Mouse (Mus musculus) stomach, embryonic 14.5 days (tissue): ENCODE measurements around the gene Pbp2. TPM values are rescaled to one million over a fixed set of nuclear protein-coding genes. Genes with fewer than 3 reads are reported as not detected.

Experiments
- ATAC-seq: fragments of 200-750 bp; cut with Nextera tagmentation; 2 replicates; pipeline ENCODE4 v1.8.0; 2017; ENCODE audit warnings: low read depth, moderate TSS enrichment; ENCODE audit not compliant: insufficient number of reproducible peaks, insufficient read depth, low FRiP score
- H3K27ac ChIP-seq: fragments of 300-500 bp; sonication (generic); 2 replicates; pipeline ENCODE4 v1.5.1; 2014; ENCODE audit warnings: mild to moderate bottlenecking, low read length, moderate library complexity, mixed read lengths
- H3K27me3 ChIP-seq: fragments of 300-500 bp; sonication (generic); 2 replicates; pipeline ENCODE4 v1.6.1; 2014; ENCODE audit warnings: low read length, control low read depth, mixed read lengths; ENCODE audit not compliant: control insufficient read depth, insufficient read depth
- H3K36me3 ChIP-seq: fragments of 300-500 bp; sonication (generic); 2 replicates; pipeline ENCODE4 v1.6.1; 2014; ENCODE audit warnings: mild to moderate bottlenecking, control low read depth, low read length, moderate library complexity, mixed read lengths; ENCODE audit not compliant: control insufficient read depth, insufficient read depth
- H3K4me1 ChIP-seq: fragments of 300-500 bp; sonication (generic); 2 replicates; pipeline ENCODE4 v1.6.1; 2014; ENCODE audit warnings: low read length, control low read depth, mixed read lengths; ENCODE audit not compliant: control insufficient read depth, insufficient read depth
- H3K4me2 ChIP-seq: fragments of 300-500 bp; sonication (generic); replicated peaks from 2 replicates; pipeline ENCODE4 v1.6.1; 2014; ENCODE audit warnings: low read depth, low read length, control low read depth
- H3K4me3 ChIP-seq: fragments of 300-500 bp; sonication (generic); 2 replicates; pipeline ENCODE4 v1.5.1; 2014; ENCODE audit warnings: low read depth, low read length, control low read depth
- H3K9ac ChIP-seq: fragments of 300-500 bp; sonication (generic); replicated peaks from 2 replicates; pipeline ENCODE4 v1.6.1; 2014; ENCODE audit warnings: low read depth, mild to moderate bottlenecking, control low read depth, low read length, moderate library complexity, mixed read lengths
- H3K9me3 ChIP-seq: fragments of 300-500 bp; sonication (generic); 2 replicates; pipeline ENCODE4 v1.6.1; 2016; ENCODE audit warnings: low read depth, low read length, control low read depth; ENCODE audit not compliant: control insufficient read depth
- WGBS: fragments of 180-500 bp; shearing (Covaris S2); extraction: QIAGEN DNeasy Blood & Tissue Kit; methylation state at CpG from one replicate; pipeline ENCODE4 v1.1.7; 2014; 5-methylcytosine and 5-hydroxymethylcytosine counted together
- polyA plus RNA-seq: library from polyadenylated mRNA; unstranded; fragments of >200 nt; fragmentation: Nextera tagmentation; extraction: Ambion mirVana; gene quantifications from 2 replicates; pipeline ENCODE4 v1.2.1, GENCODE M21; 2014

Gene Pbp2
- not detected in 2 replicates for polyA plus RNA-seq

GRCm38 (mm10) chr6:135310305-135310704, at the start of gene Pbp2:
Gene Pbp2 (minus strand): TSS chr6:135310405.
- no peak within 1 kb of the TSS for H3K4me2 ChIP-seq
- H3K36me3 ChIP-seq, result no peaks in the 10 kb centered on the region
- no peaks in the 10 kb centered on the region for H3K9me3 ChIP-seq
- no peaks in the 10 kb centered on the region for H3K4me1 ChIP-seq
- H3K9ac ChIP-seq, result no peak within 1 kb of the TSS
- no peaks in the 10 kb centered on the region for H3K27me3 ChIP-seq
- no peak within 1 kb of the TSS for H3K27ac ChIP-seq
- 96% methylated on average over 9 of the region's 9 CpGs for WGBS
- no peak for ATAC-seq
- H3K4me3 ChIP-seq, result no peak within 1 kb of the TSS

GRCm38 (mm10) chr6:135354953-135355352, 44.7 kb upstream of the Pbp2 start:
- Histone ChIP-seq H3K9me3 (no peaks in the 10 kb centered on the region), H3K27ac (no peak overlapping the region), H3K4me3 (no peak overlapping the region), H3K27me3 (no peaks in the 10 kb centered on the region), H3K4me2 (no peak overlapping the region), H3K4me1 (peaks cover 10% of the 10 kb centered on the region), H3K9ac (no peak overlapping the region), H3K36me3 (no peaks in the 10 kb centered on the region)
- WGBS, result 89% methylated on average over 4 of the region's 4 CpGs
- no peak for ATAC-seq

GRCm38 (mm10) chr6:135352537-135352936, 42.3 kb upstream of the Pbp2 start:
- Histone ChIP-seq H3K4me1 (peaks cover 8% of the 10 kb centered on the region), H3K27me3 (no peaks in the 10 kb centered on the region), H3K4me2 (no peak overlapping the region), H3K9ac (no peak overlapping the region), H3K9me3 (no peaks in the 10 kb centered on the region), H3K36me3 (no peaks in the 10 kb centered on the region), H3K27ac (no peak overlapping the region), H3K4me3 (no peak overlapping the region)
- ATAC-seq, result no peak
- WGBS, result 84% methylated on average over 4 of the region's 4 CpGs

GRCm38 (mm10) chr6:135351638-135352302, 41.6 kb upstream of the Pbp2 start:
- Histone ChIP-seq H3K36me3 (no peaks in the 10 kb centered on the region), H3K9me3 (no peaks in the 10 kb centered on the region), H3K27me3 (no peaks in the 10 kb centered on the region), H3K9ac (no peak overlapping the region), H3K4me1 (peaks cover 8% of the 10 kb centered on the region), H3K27ac (0 out of 2 replicates have a peak overlapping the region, but pooled peaks have one; percentile 22), H3K4me2 (no peak overlapping the region), H3K4me3 (no peak overlapping the region)
- 54% methylated on average over 8 of the region's 8 CpGs for WGBS
- ATAC-seq, result peak; percentile 36; the same call in 1 of the 2 replicates

- Histone ChIP-seq H3K4me2 (no peak overlapping the region), H3K27me3 (no peaks in the 10 kb centered on the region), H3K36me3 (no peaks in the 10 kb centered on the region), H3K9ac (no peak overlapping the region), H3K9me3 (no peaks in the 10 kb centered on the region), H3K4me3 (no peak overlapping the region), H3K4me1 (no peaks in the 10 kb centered on the region), H3K27ac (no peak overlapping the region; the same call in 1 of the 2 replicates)
- 50% methylated on average over 4 of the region's 4 CpGs for WGBS
- ATAC-seq, result no peak
Observed at GRCm38 (mm10) chr6:135341076-135341378, 30.8 kb upstream of the Pbp2 start.

GRCm38 (mm10) chr6:135340355-135341075, 30.3 kb upstream of the Pbp2 start:
- Histone ChIP-seq H3K4me3 (no peak overlapping the region), H3K9me3 (no peaks in the 10 kb centered on the region), H3K9ac (no peak overlapping the region), H3K4me2 (no peak overlapping the region), H3K4me1 (no peaks in the 10 kb centered on the region), H3K27me3 (no peaks in the 10 kb centered on the region), H3K36me3 (no peaks in the 10 kb centered on the region), H3K27ac (no peak overlapping the region; the same call in 1 of the 2 replicates)
- 74% methylated on average over 9 of the region's 9 CpGs for WGBS
- ATAC-seq, result no peak

GRCm38 (mm10) chr6:135336376-135336775, 26.2 kb upstream of the Pbp2 start:
- Histone ChIP-seq H3K4me2 (no peak overlapping the region), H3K4me1 (peaks cover 10% of the 10 kb centered on the region; the same call in 1 of the 2 replicates), H3K9me3 (no peaks in the 10 kb centered on the region), H3K4me3 (no peak overlapping the region), H3K27ac (no peak overlapping the region), H3K36me3 (no peaks in the 10 kb centered on the region), H3K9ac (no peak overlapping the region), H3K27me3 (no peaks in the 10 kb centered on the region)
- 91% methylated on average over 8 of the region's 8 CpGs for WGBS
- no peak for ATAC-seq

GRCm38 (mm10) chr6:135333994-135334651, 23.9 kb upstream of the Pbp2 start:
- H3K4me2 ChIP-seq, result no peak overlapping the region
- peak; percentile 51; the same call in 1 of the 2 replicates for ATAC-seq
- H3K9me3 ChIP-seq, result no peaks in the 10 kb centered on the region
- WGBS, result 64% methylated on average over 5 of the region's 5 CpGs
- no peaks in the 10 kb centered on the region for H3K36me3 ChIP-seq
- peaks cover 10% of the 10 kb centered on the region; the same call in 1 of the 2 replicates for H3K4me1 ChIP-seq
- H3K27me3 ChIP-seq, result no peaks in the 10 kb centered on the region
- H3K4me3 ChIP-seq, result no peak overlapping the region
- no peak overlapping the region for H3K9ac ChIP-seq
- peak overlapping the region; percentile 64; the same call in 1 of the 2 replicates for H3K27ac ChIP-seq
